Mouse (Mus musculus) small intestine, adult 2 months (tissue): ENCODE data around the gene Rara. TPM values are rescaled to one million over a fixed set of nuclear protein-coding genes. Genes with fewer than 3 reads are reported as not detected.

Experiments
- H3K27ac ChIP-seq: fragments of 200-500 bp; 2 replicates; pipeline ENCODE4 v1.5.1; 2012; ENCODE audit warnings: low read depth, low read length, control low read depth, inconsistent platforms; ENCODE audit not compliant: insufficient read depth
- H3K27me3 ChIP-seq: fragments of 200-500 bp; 2 replicates; pipeline ENCODE4 v1.6.1; 2012; ENCODE audit warnings: mild to moderate bottlenecking, moderate library complexity, low read length, inconsistent platforms; ENCODE audit not compliant: control insufficient read depth, insufficient read depth
- H3K36me3 ChIP-seq: fragments of 200-500 bp; 2 replicates; pipeline ENCODE4 v1.6.1; 2012; ENCODE audit warnings: mild to moderate bottlenecking, low read length, control low read depth, inconsistent platforms; ENCODE audit not compliant: control insufficient read depth, insufficient read depth
- H3K4me1 ChIP-seq: fragments of 200-500 bp; 2 replicates; pipeline ENCODE4 v1.6.1; 2012; ENCODE audit warnings: low read length, inconsistent platforms, mixed read lengths; ENCODE audit not compliant: control insufficient read depth, insufficient read depth, insufficient read length
- H3K4me3 ChIP-seq: fragments of 200-500 bp; 2 replicates; pipeline ENCODE4 v1.5.1; 2012; ENCODE audit warnings: low read depth, mild to moderate bottlenecking, control low read depth, inconsistent platforms, low read length, moderate library complexity
- CTCF ChIP-seq: fragments of 200-500 bp; IDR thresholded peaks from 2 replicates; pipeline ENCODE4 v1.5.1; 2012; ENCODE audit warnings: low read depth, mild to moderate bottlenecking, control low read depth, inconsistent platforms, low read length, moderate library complexity, mixed read lengths; ENCODE audit not compliant: insufficient replicate concordance, insufficient read length; ENCODE audit errors: extremely low read depth
- POLR2A ChIP-seq: fragments of 200-500 bp; IDR thresholded peaks from 2 replicates; pipeline ENCODE4 v1.6.1; 2012; ENCODE audit warnings: low read depth, mild to moderate bottlenecking, control low read depth, inconsistent platforms, low read length, moderate library complexity
- WGBS: fragments of 180-500 bp; shearing (Covaris S2); methylation state at CpG from one replicate; pipeline ENCODE4 v1.1.7; 2018; 5-methylcytosine and 5-hydroxymethylcytosine counted together
- polyA plus RNA-seq: library from polyadenylated mRNA; depleted of rRNA; stranded (reverse); fragments of >200 nt; gene quantifications from 2 replicates; pipeline ENCODE4 v1.2.3, GENCODE M21; 2012

The Rara gene
- polyA plus RNA-seq, 1 experiment = 56.3 TPM

GRCm38 (mm10) chr11:98936170-98936569 lies 8.6 kb downstream of the Rara start:
- no peaks in the 10 kb centered on the region for H3K27me3 ChIP-seq
- H3K4me1 ChIP-seq = peaks cover 53% of the 10 kb centered on the region
- H3K27ac ChIP-seq = peak overlapping the region; percentile 98
- peak overlapping the region; percentile 95 for H3K4me3 ChIP-seq
- TF ChIP-seq CTCF = no peak
- TF ChIP-seq POLR2A = peak; percentile 75
- whole genome bisulfite sequencing = 9% methylated on average over 29 of the region's 29 CpGs
- H3K36me3 ChIP-seq = no peaks in the 10 kb centered on the region

- no peaks in the 10 kb centered on the region for H3K36me3 ChIP-seq
- TF ChIP-seq POLR2A (no peak), CTCF (no peak)
- 5% methylated on average over 23 of the region's 23 CpGs for WGBS
- peak overlapping the region; percentile 95 for H3K4me3 ChIP-seq
- peak overlapping the region; percentile 98 for H3K27ac ChIP-seq
- peaks cover 58% of the 10 kb centered on the region for H3K4me1 ChIP-seq
- no peaks in the 10 kb centered on the region for H3K27me3 ChIP-seq
Observed at GRCm38 (mm10) chr11:98936606-98937409, 9.2 kb downstream of the Rara start.

GRCm38 (mm10) chr11:98937410-98937913 lies 9.8 kb downstream of the Rara start:
- peak; percentile 51; the same call in 1 of the 2 replicates for TF ChIP-seq POLR2A
- TF ChIP-seq CTCF = no peak
- Histone ChIP-seq H3K4me3 (peak overlapping the region; percentile 95), H3K4me1 (peaks cover 64% of the 10 kb centered on the region), H3K27me3 (no peaks in the 10 kb centered on the region), H3K27ac (peak overlapping the region; percentile 98), H3K36me3 (no peaks in the 10 kb centered on the region)
- WGBS = under 1% methylated on average over 37 of the region's 38 CpGs

GRCm38 (mm10) chr11:98937914-98938694 lies 10.5 kb downstream of the Rara start:
- Histone ChIP-seq H3K27me3 (no peaks in the 10 kb centered on the region), H3K36me3 (no peaks in the 10 kb centered on the region), H3K4me1 (peaks cover 62% of the 10 kb centered on the region), H3K27ac (peak overlapping the region; percentile 76), H3K4me3 (peak overlapping the region; percentile 95)
- 2% methylated on average over 39 of the region's 39 CpGs for WGBS
- TF ChIP-seq POLR2A (peak; percentile 9; the same call in 1 of the 2 replicates), CTCF (no peak)

GRCm38 (mm10) chr11:98938701-98939083 lies 11.1 kb downstream of the Rara start:
- 43% methylated on average over 7 of the region's 7 CpGs for WGBS
- H3K36me3 ChIP-seq = no peaks in the 10 kb centered on the region
- H3K27me3 ChIP-seq = no peaks in the 10 kb centered on the region
- TF ChIP-seq POLR2A = no peak
- no peak for TF ChIP-seq CTCF
- H3K27ac ChIP-seq = 0 out of 2 replicates have a peak overlapping the region, but pooled peaks have one; percentile 76
- H3K4me3 ChIP-seq = peak overlapping the region; percentile 95
- H3K4me1 ChIP-seq = peaks cover 60% of the 10 kb centered on the region

- H3K27ac ChIP-seq = peak overlapping the region; percentile 33
- H3K4me1 ChIP-seq = peaks cover 57% of the 10 kb centered on the region
- 69% methylated on average over 15 of the region's 15 CpGs for WGBS
- H3K4me3 ChIP-seq = peak overlapping the region; percentile 95
- no peaks in the 10 kb centered on the region for H3K36me3 ChIP-seq
- no peaks in the 10 kb centered on the region for H3K27me3 ChIP-seq
- TF ChIP-seq CTCF = no peak
- no peak for TF ChIP-seq POLR2A
Observed at GRCm38 (mm10) chr11:98939084-98939952, 11.7 kb downstream of the Rara start.
